Mouse (Mus musculus) erythroblast, embryonic 14.5 days (primary cell): ENCODE measurements around the gene Prdm16.

Experiments
- GATA1 ChIP-seq: IDR thresholded peaks from 2 replicates; pipeline ENCODE4 v1.6.1; 2012; ENCODE audit warnings: low read length, inconsistent platforms, mixed read lengths
- TAL1 ChIP-seq: IDR thresholded peaks from 3 replicates; pipeline ENCODE4 v1.6.1; 2012; ENCODE audit warnings: low read length, inconsistent platforms, mixed read lengths

GRCm38 (mm10) chr4:154312143-154312812 is 324.4 kb downstream of the Prdm16 start:
- TF ChIP-seq TAL1 (no peak), GATA1 (no peak)
